Mouse (Mus musculus): Measurements from ENCODE around the gene Scfd2. TPM values are rescaled to one million over a fixed set of nuclear protein-coding genes. Genes with fewer than 3 reads are reported as not detected.

Gene Scfd2
- polyA plus RNA-seq, 1 experiment from 2014 or later = 21.6 TPM

- H3K9ac ChIP-seq = no peak overlapping the region
- H3K4me2 ChIP-seq (replicated peaks) = no peak overlapping the region
- no peak overlapping the region for H3K27ac ChIP-seq
- H3K4me3 ChIP-seq = no peak overlapping the region
- H3K27me3 ChIP-seq (replicated peaks) = no peaks in the 10 kb centered on the region
- 84% methylated on average over 4 of the region's 4 CpGs for WGBS
- no peaks in the 10 kb centered on the region for H3K9me3 ChIP-seq
- ATAC-seq (ENCODE audit: low FRiP score, low read depth) = no peak
- 0 out of 2 replicates have a peak, but pooled peaks cover 3% of the 10 kb centered on the region for H3K4me1 ChIP-seq
- no peaks in the 10 kb centered on the region for H3K36me3 ChIP-seq
Measured at GRCm38 (mm10) chr5:74350909-74351308, 180.7 kb downstream of the Scfd2 start.

- no peak for ATAC-seq (ENCODE audit: low FRiP score, low read depth)
- Histone ChIP-seq H3K27me3 (replicated peaks) (no peaks in the 10 kb centered on the region), H3K9ac (no peak overlapping the region), H3K9me3 (no peaks in the 10 kb centered on the region), H3K4me2 (replicated peaks) (no peak overlapping the region), H3K27ac (no peak overlapping the region), H3K4me1 (0 out of 2 replicates have a peak, but pooled peaks cover 3% of the 10 kb centered on the region), H3K36me3 (no peaks in the 10 kb centered on the region), H3K4me3 (no peak overlapping the region)
- WGBS = 76% methylated on average over 11 of the region's 11 CpGs
Measured at GRCm38 (mm10) chr5:74348079-74348870, 183.3 kb downstream of the Scfd2 start.

- Histone ChIP-seq H3K4me1 (no peaks in the 10 kb centered on the region), H3K27ac (no peak overlapping the region), H3K36me3 (no peaks in the 10 kb centered on the region), H3K9me3 (no peaks in the 10 kb centered on the region), H3K27me3 (replicated peaks) (no peaks in the 10 kb centered on the region), H3K4me3 (no peak overlapping the region), H3K9ac (no peak overlapping the region), H3K4me2 (replicated peaks) (no peak overlapping the region)
- ATAC-seq (ENCODE audit: low FRiP score, low read depth) = no peak
- WGBS = 53% methylated on average over 2 of the region's 2 CpGs
Measured at GRCm38 (mm10) chr5:74343045-74343444, 188.5 kb downstream of the Scfd2 start.

GRCm38 (mm10) chr5:74342557-74342956 is 189.0 kb downstream of the Scfd2 start:
- no peak overlapping the region for H3K4me2 ChIP-seq (replicated peaks)
- no peaks in the 10 kb centered on the region for H3K36me3 ChIP-seq
- no peaks in the 10 kb centered on the region for H3K4me1 ChIP-seq
- no peak overlapping the region for H3K27ac ChIP-seq
- H3K27me3 ChIP-seq (replicated peaks) = no peaks in the 10 kb centered on the region
- no peak overlapping the region for H3K4me3 ChIP-seq
- H3K9me3 ChIP-seq = no peaks in the 10 kb centered on the region
- H3K9ac ChIP-seq = no peak overlapping the region
- ATAC-seq (ENCODE audit: low FRiP score, low read depth) = no peak

GRCm38 (mm10) chr5:74337491-74337890 is 194.1 kb downstream of the Scfd2 start:
- Histone ChIP-seq H3K9ac (no peak overlapping the region), H3K4me2 (replicated peaks) (no peak overlapping the region), H3K4me3 (no peak overlapping the region), H3K36me3 (no peaks in the 10 kb centered on the region), H3K9me3 (no peaks in the 10 kb centered on the region), H3K27ac (no peak overlapping the region), H3K27me3 (replicated peaks) (no peaks in the 10 kb centered on the region), H3K4me1 (no peaks in the 10 kb centered on the region)
- WGBS = 92% methylated on average over 3 of the region's 3 CpGs
- ATAC-seq (ENCODE audit: low FRiP score, low read depth) = no peak

GRCm38 (mm10) chr5:74336780-74337179 is 194.8 kb downstream of the Scfd2 start:
- H3K27me3 ChIP-seq (replicated peaks) = no peaks in the 10 kb centered on the region
- H3K9ac ChIP-seq = no peak overlapping the region
- H3K4me1 ChIP-seq = no peaks in the 10 kb centered on the region
- ATAC-seq (ENCODE audit: low FRiP score, low read depth) = no peak
- no peak overlapping the region for H3K4me3 ChIP-seq
- WGBS = 67% methylated on average over 12 of the region's 12 CpGs
- no peak overlapping the region for H3K4me2 ChIP-seq (replicated peaks)
- no peaks in the 10 kb centered on the region for H3K36me3 ChIP-seq
- no peak overlapping the region for H3K27ac ChIP-seq
- no peaks in the 10 kb centered on the region for H3K9me3 ChIP-seq

- no peak overlapping the region for H3K9ac ChIP-seq
- no peak overlapping the region for H3K27ac ChIP-seq
- no peak for ATAC-seq (ENCODE audit: low FRiP score, low read depth)
- H3K4me2 ChIP-seq (replicated peaks) = no peak overlapping the region
- no peaks in the 10 kb centered on the region for H3K36me3 ChIP-seq
- H3K4me1 ChIP-seq = no peaks in the 10 kb centered on the region
- WGBS = 81% methylated on average over 3 of the region's 3 CpGs
- H3K4me3 ChIP-seq = no peak overlapping the region
- no peaks in the 10 kb centered on the region for H3K27me3 ChIP-seq (replicated peaks)
- no peaks in the 10 kb centered on the region for H3K9me3 ChIP-seq
Measured at GRCm38 (mm10) chr5:74333258-74333657, 198.3 kb downstream of the Scfd2 start.

GRCm38 (mm10) chr5:74326228-74326627 is 205.3 kb downstream of the Scfd2 start:
- 91% methylated on average over 6 of the region's 6 CpGs for WGBS
- Histone ChIP-seq H3K4me1 (no peaks in the 10 kb centered on the region), H3K36me3 (no peaks in the 10 kb centered on the region), H3K9me3 (no peaks in the 10 kb centered on the region), H3K4me2 (replicated peaks) (no peak overlapping the region), H3K9ac (no peak overlapping the region), H3K4me3 (no peak overlapping the region), H3K27ac (no peak overlapping the region), H3K27me3 (replicated peaks) (no peaks in the 10 kb centered on the region)
- no peak for ATAC-seq (ENCODE audit: low FRiP score, low read depth)

GRCm38 (mm10) chr5:74321010-74321746 is 210.4 kb downstream of the Scfd2 start:
- Histone ChIP-seq H3K9ac (no peak overlapping the region), H3K27ac (no peak overlapping the region), H3K4me1 (no peaks in the 10 kb centered on the region), H3K4me2 (replicated peaks) (no peak overlapping the region), H3K9me3 (no peaks in the 10 kb centered on the region), H3K36me3 (no peaks in the 10 kb centered on the region), H3K27me3 (replicated peaks) (no peaks in the 10 kb centered on the region), H3K4me3 (no peak overlapping the region)
- WGBS = 88% methylated on average over 10 of the region's 10 CpGs
- no peak for ATAC-seq (ENCODE audit: low FRiP score, low read depth)

GRCm38 (mm10) chr5:74319551-74319950 is 212.0 kb downstream of the Scfd2 start:
- ATAC-seq (ENCODE audit: low FRiP score, low read depth) = no peak
- WGBS = 88% methylated on average over 2 of the region's 2 CpGs
- H3K4me3 ChIP-seq = no peak overlapping the region

GRCm38 (mm10) chr5:74317174-74317573 is 214.4 kb downstream of the Scfd2 start:
- WGBS = 95% methylated on average over 3 of the region's 3 CpGs
- Histone ChIP-seq H3K4me1 (0 out of 2 replicates have a peak, but pooled peaks cover 4% of the 10 kb centered on the region), H3K9ac (no peak overlapping the region), H3K27ac (no peak overlapping the region), H3K4me2 (replicated peaks) (no peak overlapping the region), H3K9me3 (no peaks in the 10 kb centered on the region), H3K36me3 (no peaks in the 10 kb centered on the region), H3K4me3 (no peak overlapping the region), H3K27me3 (replicated peaks) (0 out of 2 replicates have a peak, but pooled peaks cover 7% of the 10 kb centered on the region)
- no peak for ATAC-seq (ENCODE audit: low FRiP score, low read depth)

More at GRCm38 (mm10) chr5:74319551-74319950, 212.0 kb downstream of the Scfd2 start:
- no peaks in the 10 kb centered on the region for H3K9me3 ChIP-seq
- no peaks in the 10 kb centered on the region for H3K27me3 ChIP-seq (replicated peaks)
- 0 out of 2 replicates have a peak, but pooled peaks cover 4% of the 10 kb centered on the region for H3K4me1 ChIP-seq
- H3K4me2 ChIP-seq (replicated peaks) = no peak overlapping the region
- no peak overlapping the region for H3K27ac ChIP-seq
- H3K36me3 ChIP-seq = no peaks in the 10 kb centered on the region
- no peak overlapping the region for H3K9ac ChIP-seq

- 0 out of 2 replicates have a peak, but pooled peaks cover 4% of the 10 kb centered on the region for H3K4me1 ChIP-seq
Measured at GRCm38 (mm10) chr5:74316333-74316945, 215.1 kb downstream of the Scfd2 start.

More at GRCm38 (mm10) chr5:74316333-74316945, 215.1 kb downstream of the Scfd2 start:
- H3K27ac ChIP-seq = no peak overlapping the region
- WGBS = 89% methylated on average over 11 of the region's 11 CpGs
- H3K9me3 ChIP-seq = no peaks in the 10 kb centered on the region
- 0 out of 2 replicates have a peak, but pooled peaks cover 7% of the 10 kb centered on the region for H3K27me3 ChIP-seq (replicated peaks)
- no peak for ATAC-seq (ENCODE audit: low FRiP score, low read depth)
- H3K4me2 ChIP-seq (replicated peaks) = no peak overlapping the region
- no peak overlapping the region for H3K4me3 ChIP-seq
- no peaks in the 10 kb centered on the region for H3K36me3 ChIP-seq
- H3K9ac ChIP-seq = no peak overlapping the region

Measured in neural tube, embryonic 12.5 days (tissue).